7 mouse cellular contexts compared by ENCODE assay signal in the genomic region with DNA sequence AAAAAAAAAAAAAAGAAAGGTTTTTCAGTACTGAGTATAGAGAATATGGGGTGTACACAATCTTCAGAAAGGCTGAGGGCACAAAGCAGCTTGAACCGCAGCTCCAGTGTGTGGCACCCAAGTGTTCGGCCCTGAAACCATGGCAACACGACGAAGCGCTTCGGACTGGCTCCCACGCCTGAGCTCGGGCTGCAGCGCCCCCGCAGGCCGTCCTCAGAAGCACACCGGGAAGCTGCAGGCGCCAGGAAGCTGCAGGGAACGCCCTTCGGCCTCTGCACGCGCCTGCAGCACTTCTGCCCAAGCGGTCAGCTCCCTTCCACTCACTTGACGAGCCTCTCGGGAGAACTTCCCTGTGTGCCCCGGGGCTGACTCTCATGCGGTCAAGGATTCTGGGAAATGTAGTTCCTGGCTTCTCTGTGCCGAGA. TPM values are rescaled to one million over a fixed set of nuclear protein-coding genes. Genes with fewer than 3 reads are reported as not detected.
DNase-seq lines count a peak whose midpoint lies in the region; ATAC-seq lines count a peak whose summit lies in the region.

No protein-coding gene starts in this region.

- H3K36me3 ChIP-seq in embryonic facial prominence, embryonic 10.5 days (replicated peaks), result no peaks in the 10 kb centered on the region
- H3K36me3 ChIP-seq in limb, embryonic 10.5 days, result no peaks in the 10 kb centered on the region
- no peaks in the 10 kb centered on the region for H3K36me3 ChIP-seq in midbrain, embryonic 13.5 days

- H3K4me2 ChIP-seq in midbrain, embryonic 13.5 days (replicated peaks), result peak overlapping the region; percentile 51

- ATAC-seq in granulocyte monocyte progenitor cell, adult 5-6 weeks (replicated peaks; ENCODE audit: poor library complexity, severe bottlenecking), result peak; percentile 100
- peak; percentile 94 for ATAC-seq in midbrain, embryonic 13.5 days

- no peaks in the 10 kb centered on the region; the same call in 1 of the 2 replicates for H3K27me3 ChIP-seq in embryonic facial prominence, embryonic 10.5 days (replicated peaks; ENCODE audit: low read depth, poor library complexity, severe bottlenecking)
- no peaks in the 10 kb centered on the region for H3K27me3 ChIP-seq in limb, embryonic 10.5 days (ENCODE audit: low read depth, poor library complexity, severe bottlenecking)
- H3K27me3 ChIP-seq in midbrain, embryonic 13.5 days, result no peaks in the 10 kb centered on the region

- H3K27ac ChIP-seq in embryonic facial prominence, embryonic 10.5 days (replicated peaks), result peak overlapping the region; percentile 78; the same call in 1 of the 2 replicates
- H3K27ac ChIP-seq in limb, embryonic 10.5 days, result peak overlapping the region; percentile 63
- H3K27ac ChIP-seq in midbrain, embryonic 13.5 days, result peak overlapping the region; percentile 54

- under 1% methylated on average over 23 of the region's 23 CpGs for WGBS in embryonic facial prominence, embryonic 10.5 days
- WGBS in limb, embryonic 10.5 days, result under 1% methylated on average over 23 of the region's 23 CpGs
- under 1% methylated on average over 23 of the region's 23 CpGs for WGBS in midbrain, embryonic 13.5 days

- peaks cover 35% of the 10 kb centered on the region for H3K4me1 ChIP-seq in embryonic facial prominence, embryonic 10.5 days
- peaks cover 43% of the 10 kb centered on the region for H3K4me1 ChIP-seq in limb, embryonic 10.5 days
- H3K4me1 ChIP-seq in midbrain, embryonic 13.5 days (replicated peaks), result peaks cover 32% of the 10 kb centered on the region

- no peaks in the 10 kb centered on the region for H3K9me3 ChIP-seq in embryonic facial prominence, embryonic 10.5 days
- H3K9me3 ChIP-seq in limb, embryonic 10.5 days (replicated peaks), result no peaks in the 10 kb centered on the region
- no peaks in the 10 kb centered on the region for H3K9me3 ChIP-seq in midbrain, embryonic 13.5 days

- H3K9ac ChIP-seq in midbrain, embryonic 13.5 days (replicated peaks), result no peak overlapping the region

- peak overlapping the region; percentile 42 for H3K4me3 ChIP-seq in embryonic facial prominence, embryonic 10.5 days
- H3K4me3 ChIP-seq in limb, embryonic 10.5 days, result peak overlapping the region; percentile 38
- H3K4me3 ChIP-seq in midbrain, embryonic 13.5 days (replicated peaks), result peak overlapping the region; percentile 34

- DNase-seq in adrenal gland, postnatal 10 days, result peak; percentile 98
- peak; percentile 98 for DNase-seq in embryonic facial prominence, embryonic 10.5 days (ENCODE audit: low spot score)
- DNase-seq in kidney, adult 11 months, result peak; percentile 98
- DNase-seq in limb, embryonic 10.5 days (ENCODE audit: low spot score), result peak; percentile 97
- DNase-seq in spleen, adult 12 weeks (ENCODE audit: low spot score), result peak; percentile 89

RNA-seq across cellular contexts. Expression of a gene that starts 9.9 kb away (rescaled TPM):
- total RNA-seq in adrenal gland, postnatal 10 days (2021), result 10 to 100 TPM; 18.2 to 24.4 TPM
- 11.2 and 12.1 TPM in 2 replicates for polyA plus RNA-seq in embryonic facial prominence, embryonic 10.5 days (2016; fragmentation: Nextera tagmentation; extraction: Ambion mirVana)
- 61.8 and 79.0 TPM in 2 replicates for total RNA-seq in granulocyte monocyte progenitor cell, adult 5-6 weeks (2014; fragmentation: Nextera tagmentation)
- 17.0 and 20.7 TPM in 2 replicates for total RNA-seq in granulocyte monocyte progenitor cell, adult 5-6 weeks (2017)
- 16.4 and 18.5 TPM in 2 replicates for polyA plus RNA-seq in limb, embryonic 10.5 days (2016; fragmentation: Nextera tagmentation; extraction: Ambion mirVana)
- polyA plus RNA-seq in midbrain, embryonic 13.5 days (2015; fragmentation: Nextera tagmentation; extraction: Ambion mirVana), result 4.6 and 5.7 TPM in 2 replicates

RNA-seq across cellular contexts. Expression of a gene that starts 16.9 kb away (rescaled TPM):
- total RNA-seq in adrenal gland, postnatal 10 days (2021), result 10 to 100 TPM; 34.5 to 37.6 TPM
- polyA plus RNA-seq in embryonic facial prominence, embryonic 10.5 days (2016; fragmentation: Nextera tagmentation; extraction: Ambion mirVana), result 30.2 and 30.3 TPM in 2 replicates
- 22.2 and 27.5 TPM in 2 replicates for total RNA-seq in granulocyte monocyte progenitor cell, adult 5-6 weeks (2014; fragmentation: Nextera tagmentation)
- 43.9 and 53.9 TPM in 2 replicates for total RNA-seq in granulocyte monocyte progenitor cell, adult 5-6 weeks (2017)
- 27.3 and 30.3 TPM in 2 replicates for polyA plus RNA-seq in limb, embryonic 10.5 days (2016; fragmentation: Nextera tagmentation; extraction: Ambion mirVana)
- polyA plus RNA-seq in midbrain, embryonic 13.5 days (2015; fragmentation: Nextera tagmentation; extraction: Ambion mirVana), result 56.2 and 58.1 TPM in 2 replicates

RNA-seq across cellular contexts. Expression of a gene that starts 29.2 kb away (rescaled TPM):
- 10 to 100 TPM; 12.2 to 13.7 TPM for total RNA-seq in adrenal gland, postnatal 10 days (2021)
- polyA plus RNA-seq in embryonic facial prominence, embryonic 10.5 days (2016; fragmentation: Nextera tagmentation; extraction: Ambion mirVana), result 0.36 and 0.67 TPM in 2 replicates
- 1.1 and 6.9 TPM in 2 replicates for total RNA-seq in granulocyte monocyte progenitor cell, adult 5-6 weeks (2014; fragmentation: Nextera tagmentation)
- total RNA-seq in granulocyte monocyte progenitor cell, adult 5-6 weeks (2017), result 0.13 and 2.3 TPM in 2 replicates
- 3.8 and 4.4 TPM in 2 replicates for polyA plus RNA-seq in limb, embryonic 10.5 days (2016; fragmentation: Nextera tagmentation; extraction: Ambion mirVana)
- 4.7 and 9.8 TPM in 2 replicates for polyA plus RNA-seq in midbrain, embryonic 13.5 days (2015; fragmentation: Nextera tagmentation; extraction: Ambion mirVana)

Comparison
In these comparisons a context has a peak if more than half of its experiments do, and no peak if none do; other contexts are left out.
1. Peak in every context shown above with its lines: DNase-seq, ATAC-seq, H3K4me3 ChIP-seq and H3K27ac ChIP-seq.